Mouse (Mus musculus) cerebellum, adult 18-20 months (tissue): ENCODE measurements around the gene Nav2.

Experiments used
- DNase-seq, 2 experiments: peaks; one replicate each; pipeline ENCODE4 v3.0.0; 2021

Nav2 gene

DNA sequence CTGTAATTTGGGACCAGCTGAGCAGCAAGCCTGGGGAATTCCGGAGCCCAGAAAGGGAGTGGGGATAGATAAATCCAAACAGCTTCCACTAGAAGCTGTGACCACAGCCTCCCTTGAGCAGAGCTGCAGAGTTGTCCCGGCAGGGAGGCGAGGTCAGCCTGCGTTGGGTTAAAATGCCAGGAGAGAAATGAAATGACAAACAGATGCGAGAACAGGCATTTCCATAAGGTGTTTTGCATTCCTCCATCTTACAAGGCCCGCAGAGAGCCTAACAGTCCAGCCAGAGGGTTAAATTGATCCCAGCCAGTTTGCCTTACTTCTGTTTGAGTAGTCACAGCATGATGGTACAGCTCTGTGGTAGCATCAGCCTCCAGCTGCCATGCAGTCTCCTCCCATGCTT lies 309.3 kb downstream of the Nav2 start:
- no peak for DNase-seq

DNA sequence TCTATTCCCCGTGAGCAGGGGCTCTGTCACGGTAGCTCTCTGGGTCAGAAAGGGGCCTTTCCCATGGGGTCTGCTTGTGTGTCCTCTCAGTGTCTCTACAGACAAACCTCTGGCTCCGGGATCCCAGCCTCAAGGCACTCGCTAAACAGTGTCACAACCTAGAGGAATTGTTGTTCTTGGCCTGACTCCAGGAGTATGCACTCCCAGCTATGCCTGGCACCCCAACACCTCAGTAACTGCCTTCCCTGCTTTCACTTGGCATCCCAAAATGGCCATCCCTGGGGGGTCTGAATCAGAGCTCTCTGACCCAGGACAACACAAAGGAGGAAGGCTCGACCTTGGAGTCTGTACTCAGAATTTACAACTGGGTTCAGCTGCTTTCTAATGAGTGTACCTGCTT lies 317.2 kb downstream of the Nav2 start:
- no peak for DNase-seq

DNA sequence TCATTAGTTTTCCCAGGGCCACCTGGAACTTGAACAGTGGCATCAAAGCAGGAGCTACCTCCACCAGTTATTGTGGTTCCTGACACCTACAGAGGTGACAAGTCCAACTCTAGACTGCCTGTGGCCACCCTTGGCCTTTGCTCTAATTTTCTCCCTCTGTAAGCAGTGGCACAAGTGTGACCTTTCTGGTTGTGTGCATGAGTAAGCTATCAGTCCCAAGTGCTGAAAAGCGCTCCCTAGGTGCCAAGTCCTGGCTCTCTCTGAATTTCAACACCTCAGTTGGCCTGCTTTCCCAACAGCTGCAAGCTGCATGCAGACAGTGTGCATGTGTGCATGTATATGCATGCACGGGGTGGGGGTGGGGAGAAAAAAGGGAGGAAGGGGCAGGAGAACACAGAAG lies 324.5 kb downstream of the Nav2 start:
- DNase-seq, result no peak

DNA sequence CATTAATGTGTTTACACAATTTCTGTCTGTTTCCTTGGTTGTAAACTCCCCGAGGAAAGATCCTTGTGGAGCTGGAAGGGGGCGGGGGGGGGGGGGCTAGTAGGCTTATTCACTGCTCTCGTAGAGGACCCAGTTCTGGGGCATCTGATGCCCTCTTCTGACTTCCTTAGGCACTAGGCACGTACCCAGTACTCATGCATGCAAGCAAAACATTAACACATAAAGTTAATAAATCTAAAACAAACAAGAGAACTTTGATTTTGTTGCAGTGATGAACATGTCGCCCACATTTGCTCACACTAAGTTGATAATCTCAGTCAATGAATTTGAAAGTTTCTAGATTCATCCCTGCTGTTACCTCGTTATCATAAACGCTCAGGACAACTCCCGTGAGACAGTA lies 325.8 kb downstream of the Nav2 start:
- DNase-seq, result no peak

DNA sequence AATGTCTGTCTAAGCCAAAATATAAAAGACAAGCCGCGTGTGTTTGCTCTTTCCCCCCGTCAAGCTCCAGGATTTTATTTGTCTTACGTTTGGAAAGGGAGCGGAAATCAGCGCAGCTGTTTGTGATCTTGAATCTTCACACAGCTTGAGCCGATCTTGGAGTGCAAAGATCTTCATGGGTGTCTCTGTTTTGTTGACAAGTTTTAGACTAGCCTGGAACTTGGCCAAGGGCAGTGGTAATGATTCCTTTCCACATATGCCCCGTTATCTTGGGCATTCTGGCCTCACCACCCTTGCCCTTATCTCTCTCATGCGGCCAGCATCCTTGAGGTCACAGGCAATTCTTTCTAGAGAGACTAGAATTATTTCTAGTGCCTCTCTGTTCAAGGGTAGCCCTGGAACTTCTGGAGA lies 326.8 kb downstream of the Nav2 start:
- no peak for DNase-seq

DNA sequence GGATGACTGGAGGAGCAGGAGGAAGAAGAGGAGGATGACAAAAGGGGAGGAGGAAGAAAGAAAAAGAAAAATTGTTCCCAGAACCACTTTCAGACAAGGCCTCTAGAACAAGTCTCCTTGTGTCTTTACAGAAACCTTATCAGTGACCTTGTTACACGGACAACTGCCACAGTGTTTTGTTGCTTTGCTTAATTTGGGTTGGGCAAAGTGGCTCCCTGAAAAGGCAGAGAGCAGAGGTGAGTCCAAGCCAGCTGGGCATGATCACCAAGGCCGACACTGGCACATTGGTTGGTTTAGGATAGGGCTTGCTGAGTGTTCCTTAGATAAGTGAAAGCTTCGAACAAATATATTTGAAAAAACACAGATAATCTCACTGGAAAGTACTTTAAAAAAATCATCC lies 327.3 kb downstream of the Nav2 start:
- no peak for DNase-seq

DNA sequence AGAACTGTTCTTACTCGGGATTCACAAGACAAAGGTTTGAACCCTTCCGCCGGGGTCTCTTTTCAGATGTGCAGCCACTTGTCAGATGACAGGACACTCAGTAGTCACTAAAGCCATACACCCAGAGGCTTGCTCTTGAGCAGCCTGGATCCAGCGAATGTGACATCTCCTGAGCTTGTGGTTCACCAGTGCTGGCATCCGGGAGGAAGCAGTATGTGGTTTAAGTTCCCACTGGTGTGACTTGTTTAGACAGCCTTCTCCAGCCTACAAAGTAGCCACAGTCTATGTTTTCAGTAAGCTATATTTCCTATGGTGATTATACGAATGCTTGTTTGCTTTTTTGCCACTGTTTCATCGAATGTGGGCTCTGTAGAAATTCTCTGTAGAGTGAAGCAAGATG lies 331.9 kb downstream of the Nav2 start:
- no peak for DNase-seq

DNA sequence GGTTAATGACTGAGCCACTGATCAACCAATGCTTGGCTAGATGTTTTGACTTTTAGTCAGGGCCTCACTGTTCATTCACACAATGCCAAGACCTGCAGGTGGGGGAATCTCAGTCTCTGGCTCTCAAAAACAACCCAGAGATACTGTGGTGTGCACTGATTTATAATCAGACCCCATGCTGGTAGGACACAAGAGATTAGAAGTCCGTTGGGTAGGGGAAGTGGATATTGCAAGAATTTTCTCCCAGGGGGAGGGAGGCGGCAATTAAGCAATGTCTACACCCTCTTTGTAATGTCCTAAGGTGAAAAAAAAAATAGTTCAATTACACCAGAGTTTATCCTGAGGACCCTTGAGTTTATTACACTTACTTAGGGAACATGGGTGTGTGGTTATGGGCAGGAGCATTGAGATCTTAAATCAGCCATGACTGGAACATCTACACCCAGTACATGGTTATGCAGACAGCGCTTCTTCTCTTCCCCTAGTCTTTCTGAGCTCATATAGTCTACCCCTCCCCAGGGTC lies 332.8 kb downstream of the Nav2 start:
- DNase-seq, result no peak

DNA sequence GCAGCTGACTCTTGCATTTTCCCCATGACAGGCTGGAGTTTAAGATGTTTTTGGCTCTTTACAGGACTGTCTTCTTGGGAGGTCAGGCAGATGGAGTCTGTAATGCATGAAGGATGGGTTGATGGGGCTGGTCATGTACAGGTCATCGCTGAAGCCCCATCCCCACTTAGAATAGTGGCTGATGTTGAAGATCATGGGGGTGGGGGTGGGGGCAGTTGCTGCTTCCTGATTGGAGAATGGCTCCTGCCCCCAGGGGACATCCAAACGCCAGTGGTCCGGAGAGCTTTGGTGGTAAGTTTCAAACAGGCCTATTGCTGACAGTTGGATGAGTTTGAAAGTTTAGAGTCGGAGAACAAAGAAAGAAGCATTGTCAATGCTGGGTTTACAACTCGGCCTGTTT lies 333.7 kb downstream of the Nav2 start:
- no peak for DNase-seq

DNA sequence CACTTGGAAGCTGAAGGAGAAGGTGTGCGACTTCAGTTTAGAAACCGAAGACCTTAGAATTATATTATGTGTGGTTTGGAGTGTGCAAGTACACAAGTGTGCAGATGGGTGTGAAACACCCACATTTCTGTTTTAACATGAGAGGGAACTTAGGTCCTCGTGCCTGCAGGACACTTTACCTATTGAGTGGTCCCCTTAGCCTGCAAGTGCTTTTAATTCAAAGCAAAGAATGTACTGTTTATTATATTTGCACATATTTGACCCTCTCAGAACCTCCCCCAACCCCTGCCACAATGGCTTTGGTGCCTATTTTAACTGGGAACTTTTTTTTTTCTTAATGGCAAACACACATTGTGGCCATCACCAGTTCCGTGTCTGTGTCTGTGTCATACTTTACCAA lies 334.6 kb downstream of the Nav2 start:
- DNase-seq, result no peak

DNA sequence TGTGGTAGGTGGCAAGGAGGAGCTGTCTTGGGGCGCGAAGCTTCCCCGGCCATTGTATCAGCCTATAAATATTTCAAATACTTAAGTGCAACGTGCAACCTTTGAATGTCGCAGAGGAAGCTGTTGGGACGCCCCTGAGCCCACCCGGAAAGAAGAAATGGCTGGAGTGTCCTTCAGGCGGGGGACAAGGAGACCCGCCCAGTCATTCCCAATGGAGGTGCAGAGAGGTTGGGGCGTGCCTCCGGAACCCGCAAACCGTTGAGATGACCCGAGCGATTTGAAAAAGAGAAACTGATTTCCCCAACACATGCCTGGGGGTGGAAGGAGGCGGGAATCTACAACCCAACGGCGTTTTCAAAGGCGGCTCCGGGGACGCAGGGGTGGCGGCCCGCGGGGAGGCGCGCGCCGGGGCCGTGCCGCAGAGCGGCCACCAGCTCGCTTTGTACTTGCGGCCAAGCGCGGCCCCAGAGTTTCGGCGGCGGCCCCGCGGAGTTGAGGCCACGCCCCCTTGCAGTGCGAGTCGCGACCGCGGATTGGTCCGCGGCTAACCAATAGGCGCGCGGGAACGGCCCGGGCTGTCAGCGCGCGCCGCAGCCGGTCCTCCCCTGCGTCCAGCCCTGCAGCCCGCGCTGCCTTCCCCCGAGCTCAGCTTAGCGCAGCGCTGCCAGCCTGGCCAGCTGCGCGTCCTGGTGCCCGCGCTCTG lies 337.2 kb downstream of the Nav2 start:
- peak; percentile 94 to 97 for DNase-seq

DNA sequence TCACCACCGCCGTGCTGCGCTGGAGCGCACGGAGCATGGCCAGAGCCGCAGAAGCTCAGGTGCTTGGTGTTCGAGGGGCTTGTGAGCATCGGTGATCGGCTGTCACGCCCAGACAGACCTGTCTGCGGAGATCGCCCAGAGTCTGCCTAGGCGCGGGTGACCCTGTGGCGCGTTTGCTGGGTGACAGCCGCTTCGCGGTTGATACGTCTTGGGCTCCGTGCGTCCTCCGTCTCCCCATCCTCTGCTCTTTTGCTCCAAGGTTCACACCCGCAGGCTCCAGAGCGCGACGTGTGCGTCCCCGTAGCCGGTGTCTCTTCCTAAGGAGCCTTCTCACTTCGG lies 337.7 kb downstream of the Nav2 start:
- DNase-seq, result no peak

DNA sequence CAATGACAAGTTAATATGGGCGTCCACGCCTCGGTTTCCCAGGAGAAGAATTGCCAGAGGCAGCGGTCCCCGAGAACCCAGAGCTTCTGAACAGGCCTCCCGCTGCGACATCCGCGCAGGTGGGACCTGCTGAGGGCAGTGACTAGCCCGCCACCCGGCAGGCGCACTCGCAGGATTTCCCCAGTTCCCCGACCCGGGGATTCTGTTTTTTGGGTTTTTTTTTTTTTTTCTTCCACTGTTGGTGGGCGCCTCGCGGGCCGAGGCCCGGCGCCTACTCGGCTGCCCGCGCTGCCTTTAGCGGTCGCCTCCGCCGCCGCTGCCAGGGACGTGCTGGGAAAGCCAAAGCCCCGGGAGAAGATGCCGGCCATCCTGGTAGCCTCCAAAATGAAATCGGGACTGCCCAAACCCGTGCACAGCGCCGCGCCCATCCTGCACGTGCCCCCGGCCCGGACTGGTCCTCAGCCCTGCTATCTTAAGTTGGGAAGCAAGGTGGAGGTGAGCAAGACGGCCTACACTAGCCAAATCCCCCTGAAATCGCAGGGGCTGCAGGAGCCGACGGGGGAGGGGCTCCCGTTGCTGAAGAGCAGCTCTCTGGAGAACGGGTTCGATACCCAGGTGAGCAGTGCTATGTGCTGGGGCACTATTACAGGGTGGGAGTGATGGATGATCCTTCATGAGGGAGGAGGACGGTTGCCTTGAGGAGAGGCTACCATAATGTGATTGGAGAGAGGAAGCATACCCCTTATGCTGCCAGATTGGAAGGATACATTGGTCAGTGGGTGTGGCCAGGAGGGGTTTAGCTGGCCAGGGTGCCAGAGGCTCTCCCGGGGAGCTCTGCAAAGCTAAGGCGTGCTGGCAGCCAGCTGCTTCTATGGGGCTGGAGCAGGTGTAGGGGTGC lies 338.3 kb downstream of the Nav2 start:
- DNase-seq, result peak; percentile 55 to 71

DNA sequence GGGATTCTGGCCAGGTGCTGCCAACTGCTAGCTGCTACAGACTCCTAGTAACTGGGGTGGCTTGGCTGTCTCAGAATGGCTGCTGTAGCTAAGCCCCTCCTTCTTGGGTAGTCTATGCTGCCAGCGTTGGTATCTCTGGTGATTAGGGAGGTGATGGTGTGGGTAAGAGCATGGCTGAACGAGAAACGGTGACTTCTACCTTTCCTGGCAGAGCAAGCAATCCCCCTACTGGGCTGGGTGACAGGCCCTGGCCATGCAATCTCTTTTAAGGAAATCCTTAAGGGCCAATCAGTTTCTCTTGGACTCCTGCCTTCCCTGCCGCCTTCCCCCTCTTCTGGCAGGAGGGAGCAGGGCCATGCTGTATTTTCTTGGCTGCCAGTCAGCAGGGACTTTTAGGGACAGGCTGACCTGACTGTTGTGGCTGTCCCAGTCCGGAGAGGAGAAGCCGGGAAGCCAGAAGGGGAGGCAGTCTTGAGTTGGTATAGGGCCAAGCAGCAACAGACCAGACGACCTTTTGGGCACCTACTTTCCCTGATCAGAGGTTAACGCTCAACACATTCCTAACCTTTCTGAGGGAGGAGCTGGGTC lies 339.3 kb downstream of the Nav2 start:
- peak; percentile 87 to 94 for DNase-seq

DNA sequence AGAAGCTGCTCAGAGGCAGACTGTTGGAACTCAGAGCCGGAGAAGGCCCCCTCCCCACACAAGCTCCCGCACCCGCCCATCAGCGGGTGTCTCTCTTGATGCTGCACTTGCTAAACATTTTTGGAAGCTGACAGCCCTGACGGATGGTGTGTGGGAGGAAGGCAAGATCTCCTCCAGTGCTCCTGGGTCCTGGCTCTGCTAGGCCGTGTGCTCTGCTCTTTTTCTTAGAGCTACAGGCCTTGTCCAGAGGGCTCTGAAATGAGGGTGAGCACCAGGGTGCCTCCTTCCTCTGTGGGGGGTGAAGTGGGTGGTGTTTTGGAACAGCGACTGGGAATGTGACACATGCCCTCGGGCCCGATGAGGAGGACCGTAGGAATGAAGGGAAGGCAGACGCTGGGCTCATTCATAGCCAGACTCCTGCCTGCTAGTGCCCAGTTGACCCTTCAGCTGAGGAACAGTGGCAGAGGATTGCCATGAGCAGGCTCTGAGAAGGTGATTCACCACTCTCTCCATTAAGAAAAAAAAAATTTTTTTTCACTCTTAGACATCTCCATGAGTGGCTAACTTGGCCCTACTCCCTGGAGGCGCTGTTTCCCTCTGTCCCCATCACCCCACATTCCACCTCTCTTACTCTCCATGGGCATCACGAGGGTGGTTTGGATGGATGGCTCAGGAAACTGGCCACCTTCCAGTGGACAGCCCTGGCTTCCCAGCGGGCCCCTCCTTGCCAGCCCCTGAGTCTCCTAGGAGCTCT lies 340.0 kb downstream of the Nav2 start:
- DNase-seq, result peak; percentile 68 to 71

DNA sequence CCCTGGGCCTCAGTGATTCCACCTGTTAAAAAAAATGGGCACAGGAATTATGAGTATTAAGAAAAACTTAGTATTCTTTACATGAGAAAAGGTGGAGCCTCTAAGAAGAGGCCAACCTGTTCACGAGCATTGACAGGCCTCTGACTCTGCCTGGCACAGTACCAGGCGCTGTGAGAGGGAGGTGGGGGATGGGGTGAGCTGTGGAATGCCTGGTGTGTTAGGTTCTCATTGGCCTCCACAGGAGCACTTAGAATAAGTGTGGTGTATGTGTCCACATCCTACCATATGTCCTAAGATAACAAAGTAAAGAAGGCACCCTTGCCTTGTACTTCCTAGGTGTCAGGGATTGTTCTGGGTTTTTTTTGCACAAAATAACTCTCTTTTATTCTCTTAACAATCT lies 340.9 kb downstream of the Nav2 start:
- peak; percentile 33 to 51 for DNase-seq

DNA sequence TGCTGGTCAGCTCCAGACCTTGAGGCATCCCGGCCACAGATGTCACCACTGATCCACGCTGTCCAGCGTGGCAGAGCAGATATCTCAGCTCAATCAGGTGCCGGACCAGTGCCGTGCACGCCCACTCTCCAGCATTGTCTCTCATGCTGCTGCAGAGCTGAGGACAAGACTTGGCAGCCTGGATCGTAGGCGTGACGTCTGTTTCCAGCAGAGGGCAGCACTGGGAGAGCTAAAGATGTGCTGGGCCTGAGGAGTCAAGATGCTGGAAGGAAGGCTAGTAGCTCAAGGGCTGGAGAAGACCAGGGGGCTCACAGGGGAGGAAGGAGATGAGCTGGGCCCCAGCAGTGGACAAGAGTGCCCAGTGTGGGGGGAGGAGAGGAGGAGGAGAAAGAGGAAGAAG lies 341.5 kb downstream of the Nav2 start:
- peak; percentile 92 to 93 for DNase-seq

DNA sequence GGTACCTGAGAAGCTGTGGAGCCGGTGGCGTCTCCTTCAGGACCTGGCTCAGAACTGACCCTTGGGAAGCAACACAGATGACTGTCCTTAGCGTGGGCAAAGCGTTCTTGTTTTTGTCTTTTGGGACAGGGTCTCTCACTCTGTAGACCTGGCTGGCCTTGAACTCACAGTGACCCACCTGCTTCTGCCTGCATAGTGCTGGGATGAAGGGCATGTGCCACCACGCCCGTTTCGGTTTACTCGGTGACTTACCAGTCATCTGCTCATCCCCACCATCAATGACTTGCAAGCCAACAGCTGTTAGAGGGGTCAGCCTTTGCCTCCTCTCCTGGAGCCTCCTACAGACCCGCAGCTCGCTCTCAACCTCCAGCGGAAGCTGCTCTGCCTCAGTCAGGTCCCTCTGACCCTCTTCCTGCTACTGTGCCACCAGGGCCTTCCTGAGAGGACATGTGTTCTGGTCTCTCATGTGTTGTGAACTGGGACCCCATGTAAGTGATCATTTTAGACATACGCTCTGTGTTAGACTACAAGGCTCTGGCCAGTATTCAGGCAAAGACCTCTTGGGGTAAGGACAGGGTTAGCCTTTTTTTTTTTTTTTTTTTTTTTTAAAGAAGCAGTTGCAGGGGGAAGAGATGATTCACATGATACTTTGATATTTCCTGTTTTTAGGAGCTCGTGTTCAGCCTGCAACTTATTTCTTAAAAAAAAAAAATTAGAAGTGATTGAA lies 342.2 kb downstream of the Nav2 start:
- peak in 1 of 2 experiments; percentile 20 for DNase-seq

DNA sequence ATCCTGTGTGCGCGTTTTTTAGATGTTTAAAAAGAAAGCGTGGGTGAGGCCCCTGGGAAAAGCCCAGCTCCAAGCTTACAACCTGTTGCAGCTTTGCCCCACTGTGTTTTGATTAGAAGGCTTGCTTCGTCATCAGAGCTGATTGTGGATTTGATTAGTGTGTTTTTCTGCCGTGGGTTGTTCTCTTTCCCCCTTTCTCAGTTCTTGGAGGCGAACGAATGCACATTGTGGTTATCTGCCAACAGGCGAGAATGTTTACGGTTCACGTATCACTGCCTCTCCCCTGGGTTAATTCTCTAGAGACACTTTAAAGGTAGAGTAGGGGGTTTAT lies 342.8 kb downstream of the Nav2 start:
- peak in 1 of 2 experiments; percentile 8 for DNase-seq

DNA sequence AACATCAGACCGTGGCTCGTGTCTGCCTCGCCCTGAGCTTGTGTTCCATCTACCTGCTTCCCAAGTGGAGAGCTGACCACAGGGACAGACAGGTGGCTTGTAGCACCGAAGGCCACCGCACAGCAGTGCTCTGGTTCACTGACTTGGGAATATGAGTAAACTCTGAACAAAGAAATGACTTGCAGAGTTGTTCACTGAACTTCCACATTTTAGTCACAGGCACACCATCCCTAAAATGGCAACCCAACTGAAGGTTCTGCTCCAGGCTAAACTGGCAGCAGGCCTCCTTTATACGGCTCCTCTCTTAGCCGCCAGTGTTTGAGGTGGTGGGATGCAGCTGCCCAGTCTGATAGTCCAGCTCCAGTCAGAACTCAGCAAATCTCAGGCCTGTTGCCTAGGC lies 343.9 kb downstream of the Nav2 start:
- peak in 1 of 2 experiments; percentile 10 for DNase-seq

DNA sequence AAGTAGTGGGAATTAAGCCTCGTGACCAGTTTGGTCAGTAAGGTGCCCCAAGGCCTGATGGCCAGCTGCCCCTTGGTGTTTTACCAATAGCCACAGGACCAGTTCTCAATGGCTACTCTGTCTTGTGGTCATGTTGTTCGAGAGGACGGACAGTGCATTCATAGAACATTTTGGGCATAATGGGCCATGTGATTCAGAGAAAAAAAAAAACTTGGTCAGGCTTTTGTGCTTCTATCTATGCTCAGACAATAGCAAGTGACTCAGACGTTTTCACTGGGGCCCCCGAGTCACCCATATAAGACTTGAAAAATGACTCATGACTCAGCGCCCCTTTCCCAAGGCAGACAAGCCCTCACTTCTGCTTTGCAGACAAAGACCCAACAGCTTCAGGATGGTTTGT lies 344.4 kb downstream of the Nav2 start:
- DNase-seq, result peak in 1 of 2 experiments; percentile 14

DNA sequence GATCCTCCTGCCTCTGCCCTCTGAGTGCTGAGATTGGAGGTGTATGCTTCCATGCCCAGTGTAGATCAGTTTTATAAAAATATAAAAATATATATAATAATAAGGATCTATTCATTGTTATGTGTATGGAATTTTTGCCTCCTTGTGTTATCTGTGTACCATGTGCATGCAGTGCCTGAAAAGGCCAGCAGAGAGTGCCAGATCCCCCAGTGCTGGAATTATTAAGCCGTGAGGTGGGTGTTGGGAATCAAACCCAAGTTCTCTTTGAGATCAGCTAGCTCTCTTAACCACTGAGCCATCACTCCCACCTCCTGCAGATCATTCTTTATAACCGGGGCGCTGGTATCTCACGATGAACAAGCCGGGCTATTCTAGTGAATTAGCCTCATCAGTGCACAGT lies 346.5 kb downstream of the Nav2 start:
- DNase-seq, result peak in 1 of 2 experiments; percentile 39
